Mouse (Mus musculus): ENCODE data around the gene Nell1.

Nell1 gene

DNA sequence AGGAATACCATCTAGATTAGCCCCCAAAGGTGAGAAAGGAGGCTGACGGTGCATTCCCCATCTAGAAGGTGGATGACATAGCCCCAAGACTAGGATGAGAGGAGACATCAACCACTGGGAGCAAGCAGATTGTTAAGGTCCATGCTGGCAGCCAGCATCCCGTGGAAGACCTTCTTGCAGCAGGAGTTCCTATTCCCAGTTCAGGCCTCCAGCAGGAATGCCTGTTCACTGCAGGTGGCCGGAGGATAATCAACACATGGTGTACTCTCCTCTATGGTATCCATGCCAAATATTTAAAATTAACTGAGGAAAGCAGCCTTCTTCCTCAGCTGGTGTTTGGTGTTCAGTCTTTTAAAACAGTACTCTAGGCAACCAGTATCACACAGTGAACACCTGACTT is 574.9 kb downstream of the Nell1 start:
- in situ Hi-C loops (cut with MboI, MseI) = no loop called here

DNA sequence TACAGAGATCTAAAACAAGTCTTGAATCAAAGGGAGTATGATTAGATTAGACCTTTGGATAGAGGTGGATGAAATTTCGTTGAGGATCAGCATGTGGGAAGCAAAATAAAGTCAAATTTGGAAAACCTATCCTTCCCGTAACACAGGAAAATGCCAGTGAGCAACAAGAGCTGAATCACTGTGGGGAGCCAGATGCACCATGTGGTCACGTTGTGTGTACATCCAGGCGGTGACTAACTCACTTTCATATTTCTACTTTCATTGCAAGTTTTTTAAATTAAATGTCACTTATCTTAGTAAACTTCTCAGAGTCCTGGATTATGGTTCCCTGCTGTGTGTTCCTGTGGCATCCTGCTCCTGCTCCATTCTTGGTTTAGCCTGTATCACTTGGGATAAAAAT is 576.8 kb downstream of the Nell1 start:
- in situ Hi-C loops (cut with MboI, MseI) = no loop called here

DNA sequence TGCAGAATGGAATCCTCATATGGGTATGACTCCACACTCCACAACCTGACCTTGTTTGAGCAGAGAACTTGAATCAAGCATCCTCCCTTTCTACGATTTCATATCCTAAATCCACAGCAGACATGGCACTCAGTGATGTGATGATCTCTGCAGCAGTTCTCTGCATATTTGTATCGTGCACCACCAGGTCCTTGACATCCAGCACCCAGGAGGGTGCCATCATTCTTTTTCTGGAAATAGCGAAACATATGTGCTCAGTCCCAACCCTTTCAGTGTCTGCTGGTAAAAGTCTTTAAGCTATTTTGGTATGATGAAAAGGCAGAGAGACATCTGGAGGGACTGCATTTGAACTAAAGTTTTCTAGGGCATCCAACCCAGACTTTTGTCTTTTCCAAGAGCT is 588.0 kb downstream of the Nell1 start:
- in situ Hi-C loops (cut with MboI, MseI) = no loop called here

DNA sequence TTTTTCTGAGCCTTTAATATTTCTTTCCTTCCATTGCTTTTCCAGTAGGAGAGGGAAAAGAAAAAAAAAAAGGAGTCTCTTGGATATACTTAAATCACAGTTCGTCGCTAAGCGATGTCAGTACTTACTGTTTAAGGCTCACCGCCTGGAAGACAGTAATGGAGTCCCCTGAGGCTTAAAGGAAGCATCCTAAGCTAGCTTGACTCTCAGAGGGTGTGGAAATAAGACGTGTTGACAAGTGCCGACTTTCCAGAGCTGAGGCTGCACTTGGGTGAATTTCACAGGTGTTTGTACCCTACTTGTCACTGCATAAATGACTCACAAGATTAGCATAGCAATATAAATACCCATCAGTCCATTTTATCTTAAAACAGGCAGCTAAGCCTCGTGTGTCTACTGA is 599.2 kb downstream of the Nell1 start:
- in situ Hi-C loops (cut with MboI, MseI) = no loop called here

DNA sequence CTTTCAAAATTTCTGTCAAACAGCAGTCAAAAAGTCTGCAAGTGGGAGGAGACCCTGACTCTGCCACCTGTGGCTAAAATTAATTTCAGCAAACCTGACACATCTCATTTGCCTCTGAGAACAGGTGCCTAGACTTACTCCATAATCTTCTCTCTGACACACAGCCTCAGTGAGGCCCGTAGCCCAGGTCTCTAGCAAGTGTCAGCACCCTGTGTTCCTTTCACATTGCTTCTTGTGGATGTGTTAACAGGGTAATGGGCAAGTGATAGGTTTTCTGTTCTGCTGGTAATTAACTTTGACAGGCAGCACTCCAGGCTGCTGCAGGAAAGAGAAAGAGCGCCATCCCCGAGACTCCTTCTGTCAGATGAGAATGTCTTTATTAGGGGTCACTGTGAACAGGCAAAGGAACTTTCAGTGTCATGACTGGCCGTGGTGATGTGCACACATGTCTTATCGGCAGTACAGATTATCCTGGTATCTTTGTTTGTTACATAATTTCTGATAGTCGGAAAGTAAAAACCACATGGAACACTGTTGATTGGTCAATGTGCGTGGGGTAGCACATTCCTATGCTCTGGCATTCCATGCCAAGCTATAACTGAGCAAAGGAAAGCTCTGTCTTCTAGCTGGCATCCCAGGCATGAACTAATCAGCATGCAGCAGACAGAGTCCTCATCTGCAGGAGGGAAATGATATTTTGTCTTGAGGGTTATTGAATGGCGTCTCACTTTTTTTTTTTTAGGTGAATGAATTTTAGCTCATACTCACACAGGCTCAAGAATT is 614.2 kb downstream of the Nell1 start:
- in situ Hi-C loops (cut with MboI, MseI) = no loop called here

DNA sequence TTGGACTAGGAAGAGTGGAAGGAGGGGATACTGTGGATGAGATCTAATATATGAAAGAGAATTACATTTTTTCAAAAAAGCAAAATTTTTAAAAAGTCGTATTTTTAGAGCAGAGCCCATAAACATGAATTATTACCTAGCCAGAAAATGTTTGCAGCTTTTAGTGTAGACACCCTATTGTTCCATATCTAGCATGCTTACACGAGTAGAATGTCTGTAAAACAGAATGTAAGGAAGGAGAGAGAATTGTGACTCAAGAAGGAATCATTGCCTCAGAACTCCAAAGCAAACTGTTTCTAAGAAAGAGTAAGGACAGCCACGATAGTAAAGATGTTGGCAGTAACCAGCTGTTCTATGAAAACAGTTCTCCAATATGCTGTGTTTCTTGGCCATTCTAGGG is 624.2 kb downstream of the Nell1 start, which contains the start of gene 4933405O20Rik:
4933405O20Rik (plus strand) TSS at position 301 of the 400 bp plus-strand sequence.
- in situ Hi-C loops (cut with MboI, MseI) = no loop called here

DNA sequence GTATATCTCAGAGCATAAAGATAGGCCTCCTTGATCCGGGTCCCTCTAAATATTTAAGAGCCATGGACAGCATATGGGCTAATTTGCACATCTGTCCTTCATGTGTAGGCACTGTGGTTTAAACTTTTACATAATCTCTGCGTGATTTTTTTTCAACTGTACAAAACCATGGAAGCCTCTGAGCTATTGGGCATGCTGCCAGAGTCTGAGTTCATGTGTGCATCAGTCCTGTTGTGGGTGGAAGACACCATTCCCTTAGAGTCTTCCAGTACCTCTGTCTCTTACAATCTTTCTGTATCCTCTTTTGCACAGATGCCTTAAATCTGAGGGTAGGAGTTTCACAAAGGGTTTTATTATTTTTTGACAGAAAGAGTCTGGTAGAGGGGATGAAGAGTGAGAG is 639.4 kb downstream of the Nell1 start:
- in situ Hi-C loops (cut with MboI, MseI) = no loop called here

DNA sequence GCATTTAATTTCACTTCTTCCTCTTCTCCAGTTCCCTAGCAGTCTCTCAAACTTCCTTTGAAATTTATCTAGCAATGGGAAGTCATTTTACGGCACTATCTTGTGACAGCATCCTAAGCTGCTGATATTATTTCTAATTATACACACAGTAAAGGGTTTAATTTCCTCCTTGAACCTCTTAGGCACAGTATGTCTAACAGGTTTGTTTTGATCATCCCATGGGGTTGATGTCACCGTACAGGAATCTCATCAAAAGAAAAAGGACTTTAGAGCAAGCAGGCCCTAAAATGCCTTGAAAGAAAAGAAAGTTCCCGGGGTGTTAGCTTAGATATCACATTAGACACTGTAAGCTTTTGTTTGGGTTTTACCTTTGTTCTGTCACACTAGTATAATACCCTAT is 654.5 kb downstream of the Nell1 start:
- in situ Hi-C loops (cut with MboI, MseI) = no loop called here

DNA sequence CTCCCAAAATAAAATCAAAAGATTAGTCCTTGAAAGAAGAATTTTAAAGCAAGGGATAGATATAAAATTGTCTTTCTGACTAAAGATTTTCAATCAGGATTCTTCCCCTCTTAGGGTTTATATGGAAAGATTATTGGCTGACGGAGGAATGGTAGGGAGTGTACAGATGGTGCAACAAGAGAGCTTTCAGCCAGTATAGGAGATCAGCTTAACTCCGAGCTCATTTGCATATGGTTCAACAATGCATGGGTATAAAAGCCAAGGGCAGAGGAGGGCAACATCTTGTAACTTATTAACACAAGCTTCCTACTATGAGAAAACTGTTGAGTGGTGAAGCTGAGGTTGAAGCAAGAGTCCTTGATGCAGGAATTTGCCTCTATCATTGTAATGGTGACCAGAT is 658.5 kb downstream of the Nell1 start:
- in situ Hi-C loops (cut with MboI, MseI) = no loop called here

DNA sequence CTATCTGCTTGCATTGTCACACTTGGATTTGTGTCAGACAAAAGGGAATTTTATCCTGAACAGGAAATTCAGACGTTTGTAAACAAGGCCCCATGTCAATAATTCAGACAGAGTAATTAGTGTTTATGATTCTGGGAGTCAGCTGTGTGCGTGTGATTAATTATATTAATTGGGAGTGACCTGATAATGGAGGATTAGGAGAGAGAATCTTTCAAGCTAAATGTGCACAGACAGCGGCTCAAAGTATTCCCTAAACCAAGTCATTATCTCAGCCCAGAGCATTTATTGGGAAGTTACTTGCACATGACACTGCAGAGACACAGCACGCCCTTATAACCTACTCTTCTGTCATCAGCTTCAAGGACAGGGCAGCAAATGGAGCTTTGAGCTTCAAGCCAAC is 697.6 kb downstream of the Nell1 start:
- in situ Hi-C loops (cut with MboI, MseI) = no loop called here

DNA sequence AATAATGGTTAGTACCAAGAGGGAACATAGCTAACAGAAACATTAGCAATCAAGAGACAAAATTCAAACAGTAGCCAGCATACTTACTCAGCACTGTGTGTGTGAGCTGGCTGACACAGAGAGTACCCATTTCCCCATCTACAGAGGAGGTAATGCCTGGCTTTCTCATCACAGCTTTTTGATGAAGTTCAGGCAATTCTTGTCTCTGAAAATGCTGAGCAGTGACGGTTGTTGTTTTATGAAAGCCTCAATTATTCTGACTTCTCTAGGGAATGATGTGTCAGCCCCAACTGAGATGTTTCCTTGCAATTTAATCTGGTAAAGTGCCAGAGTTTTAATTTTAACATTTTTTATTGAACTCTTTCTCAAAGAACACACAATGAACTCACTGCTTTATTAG is 700.8 kb downstream of the Nell1 start:
- in situ Hi-C loops (cut with MboI, MseI) = loop anchor here (25.0 kb wide), 1 partner anchor 537 kb away; no protein-coding TSS in a partner anchor

DNA sequence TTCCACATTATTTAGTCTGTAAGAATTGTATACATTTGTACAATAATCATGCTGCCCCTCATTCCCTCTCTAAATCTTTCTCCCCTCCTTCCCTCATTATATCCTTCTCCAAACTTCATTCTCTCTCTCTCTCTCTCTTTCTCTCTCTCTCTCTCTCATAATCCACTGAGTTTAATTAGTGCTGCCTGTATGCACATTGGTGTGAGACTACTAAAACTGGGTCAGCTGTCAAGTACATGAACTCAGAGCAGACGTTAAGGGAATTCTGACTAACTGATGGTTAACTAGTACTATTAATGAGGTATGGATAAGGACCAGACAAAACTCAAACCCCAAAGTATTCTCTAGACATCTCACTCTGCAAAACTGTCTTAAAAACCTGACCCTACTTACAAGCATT is 702.8 kb downstream of the Nell1 start:
- in situ Hi-C loops (cut with MboI, MseI) = loop anchor here (25.0 kb wide), 1 partner anchor 535 kb away; no protein-coding TSS in a partner anchor

DNA sequence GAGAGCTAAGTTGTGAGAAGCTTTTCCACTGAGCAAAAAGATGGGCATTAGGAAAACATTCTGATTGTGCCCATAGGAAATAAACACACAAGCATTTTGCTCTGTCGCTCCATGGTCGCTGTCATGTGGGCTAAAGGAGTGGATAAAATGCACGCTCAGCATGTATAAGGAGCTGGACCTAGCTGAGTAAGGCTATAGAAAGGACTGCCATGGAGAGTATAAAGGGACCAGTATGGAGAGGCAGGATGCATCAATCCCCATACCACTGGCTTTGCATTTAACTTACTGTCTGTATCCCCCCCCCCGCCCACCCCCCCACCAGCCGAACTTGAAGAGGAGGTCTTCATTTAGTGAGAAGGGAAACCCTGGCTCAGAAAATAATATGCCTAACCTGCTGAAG is 711.7 kb downstream of the Nell1 start:
- in situ Hi-C loops (cut with MboI, MseI) = loop anchor here (25.0 kb wide), 1 partner anchor 526 kb away; no protein-coding TSS in a partner anchor

DNA sequence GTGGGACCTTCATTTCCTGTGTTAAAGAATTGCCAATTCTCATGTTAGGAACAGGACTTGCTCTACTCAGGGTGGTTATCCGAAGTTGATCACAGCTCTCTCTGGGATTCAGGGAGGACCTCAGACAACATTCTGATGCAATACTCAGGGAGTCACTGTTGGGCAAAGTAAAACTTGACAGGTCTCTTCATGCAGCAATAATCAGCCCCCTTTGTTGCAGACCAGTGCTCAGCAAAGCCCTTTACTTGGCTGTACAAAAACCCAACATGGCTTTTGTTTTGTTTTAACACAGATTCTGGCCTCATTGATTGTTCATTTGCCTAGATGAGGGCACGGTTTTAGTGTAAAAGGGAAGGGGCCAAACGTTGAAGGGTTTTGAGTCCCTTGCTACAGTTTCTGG is 750.5 kb downstream of the Nell1 start:
- in situ Hi-C loops (cut with MboI, MseI) = loop anchor here (10.0 kb wide), 1 partner anchor 1570 kb away; no protein-coding TSS in a partner anchor

DNA sequence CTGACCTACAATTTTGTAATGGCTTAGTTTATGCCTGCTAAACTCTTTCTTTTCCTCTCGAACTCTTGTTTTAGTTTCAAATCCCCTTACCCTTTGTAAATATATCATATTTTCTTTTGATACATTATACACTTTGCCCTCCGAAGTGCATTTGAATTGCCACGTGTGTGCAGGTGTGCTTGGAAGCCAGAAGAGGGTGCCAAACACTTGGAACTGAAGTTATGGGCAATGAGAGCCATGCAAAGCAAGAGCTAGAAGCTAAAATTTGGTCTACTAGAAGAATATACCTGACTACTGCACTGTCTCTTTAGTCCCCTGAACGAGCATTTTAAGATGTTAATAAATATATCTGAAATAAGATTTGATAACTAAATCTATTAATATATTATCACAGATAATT is 756.3 kb downstream of the Nell1 start:
- in situ Hi-C loops (cut with MboI, MseI) = no loop called here

DNA sequence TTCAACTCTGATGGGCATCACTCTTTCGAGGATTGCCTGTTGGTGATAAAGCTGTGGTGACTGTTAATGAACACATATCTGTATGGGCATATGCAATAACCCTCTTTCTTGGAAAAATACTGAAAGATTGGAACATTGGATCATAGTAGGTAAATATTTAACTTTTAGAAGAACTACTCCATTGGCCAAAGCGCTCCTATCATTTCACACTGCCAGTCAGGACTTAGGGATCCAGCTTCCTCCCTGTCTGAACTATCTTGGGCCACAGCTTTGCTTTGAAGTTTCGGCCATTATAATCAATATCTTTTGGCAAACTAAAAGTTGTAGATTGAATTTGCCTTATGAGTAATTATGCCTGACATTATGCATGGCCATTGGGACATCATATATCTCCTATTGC is 780.9 kb downstream of the Nell1 start:
- in situ Hi-C loops (cut with MboI, MseI) = no loop called here

DNA sequence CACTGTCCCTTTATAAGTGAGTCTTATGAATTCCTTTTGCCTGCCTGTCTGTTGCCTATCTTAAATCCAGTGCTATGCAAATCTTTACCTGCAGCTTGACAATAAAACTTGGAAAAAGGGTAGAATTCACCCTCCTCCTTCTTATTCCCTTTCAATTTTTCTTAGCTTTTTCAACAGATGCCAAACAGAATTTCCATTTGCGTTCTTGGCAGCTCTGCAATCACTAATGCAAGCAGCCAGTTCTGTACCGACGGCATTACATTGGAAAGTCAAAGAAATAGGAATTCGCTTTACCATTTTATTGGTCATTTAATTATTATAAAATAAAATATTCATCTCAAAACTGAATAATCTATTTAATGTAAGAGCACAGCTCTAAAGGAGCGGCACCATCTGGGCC is 781.7 kb downstream of the Nell1 start:
- in situ Hi-C loops (cut with MboI, MseI) = no loop called here

DNA sequence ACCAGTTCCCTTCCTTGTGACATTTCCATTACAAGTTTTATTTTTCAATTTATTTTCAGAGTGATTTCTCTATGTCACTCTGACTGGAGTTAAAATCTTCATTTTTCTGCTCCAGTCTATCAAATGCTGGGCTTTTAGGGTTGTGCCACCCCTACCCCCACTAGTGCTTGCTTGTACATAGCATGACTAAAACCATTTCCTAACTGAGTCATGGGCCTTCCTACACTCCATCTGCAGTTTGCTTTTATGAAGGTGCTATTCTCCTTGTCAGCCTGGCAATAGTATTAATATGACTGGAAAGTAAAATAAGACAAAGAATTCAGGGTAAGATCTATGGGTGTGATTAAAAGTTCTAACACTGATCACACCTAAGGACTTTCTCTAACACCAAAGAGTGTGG is 798.9 kb downstream of the Nell1 start:
- in situ Hi-C loops (cut with MboI, MseI) = no loop called here

DNA sequence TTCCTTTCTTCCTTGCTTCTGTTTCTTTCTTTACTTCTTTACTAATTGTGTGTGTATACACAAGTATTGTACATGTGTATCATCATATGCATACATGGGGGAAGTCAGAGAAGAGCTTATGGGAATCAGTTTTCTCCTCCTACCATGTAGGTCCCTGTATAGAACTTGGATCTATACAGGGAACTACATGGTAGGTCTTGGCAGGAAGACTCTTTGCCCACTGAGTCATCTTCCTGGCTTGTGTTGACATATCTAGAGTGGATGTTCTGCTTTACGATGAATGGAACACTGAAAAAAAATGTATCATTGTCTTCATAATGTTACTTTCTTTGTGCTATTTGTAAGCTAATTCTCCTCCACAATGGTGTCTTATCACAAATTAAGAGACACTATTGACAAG is 806.4 kb downstream of the Nell1 start:
- in situ Hi-C loops (cut with MboI, MseI) = no loop called here

DNA sequence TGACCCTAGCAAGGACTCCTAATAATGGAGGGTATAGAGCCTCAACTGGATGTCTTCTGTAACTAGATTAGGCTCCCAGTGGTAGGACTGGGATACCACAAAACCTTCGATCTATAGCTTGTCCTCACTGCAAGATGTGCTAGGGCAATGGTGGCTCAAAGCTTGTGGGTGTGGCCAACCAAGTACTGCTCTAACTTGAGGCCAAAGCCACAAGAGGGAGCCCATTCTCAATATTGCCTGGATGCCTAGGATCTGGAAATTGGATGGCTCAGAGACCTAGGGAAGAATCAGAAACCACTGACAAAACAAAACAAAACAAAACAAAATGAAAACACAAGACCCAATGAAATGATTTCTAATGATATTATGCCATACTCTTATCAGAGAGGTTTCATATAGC is 809.0 kb downstream of the Nell1 start:
- in situ Hi-C loops (cut with MboI, MseI) = no loop called here

DNA sequence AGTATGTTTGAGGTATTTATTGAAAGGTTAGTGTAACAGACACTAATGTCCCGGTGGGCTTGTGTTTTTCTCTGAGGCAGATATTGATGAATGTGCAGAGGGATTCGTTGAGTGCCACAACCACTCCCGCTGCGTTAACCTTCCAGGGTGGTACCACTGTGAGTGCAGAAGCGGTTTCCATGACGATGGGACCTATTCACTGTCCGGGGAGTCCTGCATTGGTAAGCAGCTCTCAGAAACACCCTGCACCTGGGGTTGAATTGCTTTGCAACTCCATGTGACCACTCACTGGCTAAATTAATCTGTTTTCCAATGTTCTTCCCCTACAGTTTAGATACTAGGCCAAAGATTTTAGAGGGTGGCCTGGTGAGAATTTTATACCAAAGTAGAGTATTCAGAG is 851.5 kb downstream of the Nell1 start:
- in situ Hi-C loops (cut with MboI, MseI) = no loop called here

DNA sequence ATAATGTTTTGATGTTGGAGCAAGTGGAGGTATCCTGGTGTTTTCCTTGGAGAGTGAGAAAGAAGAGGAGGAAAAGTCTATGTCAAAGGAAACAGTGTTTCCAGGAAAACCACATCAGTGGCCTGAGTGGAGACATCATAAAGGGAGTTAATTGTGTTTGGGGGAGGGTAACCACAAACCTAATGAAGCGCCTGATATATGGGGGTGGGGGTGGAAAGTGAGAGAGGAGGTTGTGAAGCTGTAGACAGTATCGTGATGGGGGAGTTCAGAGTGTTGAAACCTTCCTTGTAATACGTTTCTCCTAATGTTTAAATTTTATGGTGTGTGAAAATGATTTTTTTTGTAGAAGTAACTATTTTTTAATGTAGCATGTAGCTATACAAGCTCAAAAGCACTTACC is 858.1 kb downstream of the Nell1 start:
- in situ Hi-C loops (cut with MboI, MseI) = no loop called here

DNA sequence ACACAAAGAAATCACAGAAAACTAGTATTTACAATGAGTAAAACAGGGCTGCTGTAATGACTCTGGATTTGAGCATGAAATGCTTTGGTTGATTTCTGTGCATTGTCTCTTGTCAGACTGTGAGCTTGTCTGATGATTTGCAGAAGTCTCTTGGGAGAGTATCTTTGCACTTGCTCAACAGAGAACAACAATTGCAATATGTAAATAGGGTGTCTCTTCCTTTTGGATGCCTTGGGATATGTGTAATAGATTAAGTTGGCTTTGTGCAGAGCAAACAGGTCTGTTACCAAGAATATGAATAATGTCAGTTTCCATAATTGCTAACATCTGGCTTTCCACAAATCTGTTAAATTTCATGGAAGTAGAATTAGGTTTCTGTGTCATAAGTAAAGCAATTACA is 868.0 kb downstream of the Nell1 start:
- in situ Hi-C loops (cut with MboI, MseI) = no loop called here

DNA sequence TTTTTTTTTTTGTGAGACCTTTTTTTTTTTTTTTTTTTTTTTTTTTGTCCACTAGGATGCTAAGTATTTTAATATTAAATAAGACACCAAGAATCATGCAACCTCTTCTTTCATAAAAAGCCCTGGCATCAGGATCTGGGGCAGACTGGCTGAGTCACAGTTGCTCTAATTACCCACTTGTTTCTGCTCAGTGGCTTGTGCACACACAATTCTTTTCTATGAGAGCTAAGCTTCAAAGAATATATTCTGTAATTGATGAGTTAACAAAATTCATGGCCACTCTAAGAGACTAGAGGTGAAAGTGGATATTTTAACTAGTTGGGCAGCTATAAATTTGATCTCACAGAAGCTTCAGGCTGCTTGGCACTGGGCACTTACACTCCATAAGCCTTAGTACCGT is 873.3 kb downstream of the Nell1 start:
- in situ Hi-C loops (cut with MboI, MseI) = no loop called here

All from T-helper 2 cell (primary cell).